Comparison of ENCODE assay signal across 8 mouse cellular contexts in genomic region chr9:35175251-35176123, GRCm38 (mm10). TPM values are rescaled to one million over a fixed set of nuclear protein-coding genes. Genes with fewer than 3 reads are reported as not detected.
A peak's percentile ranks its signal among the peaks of the same experiment; 100 is the strongest.
DNase-seq lines count a peak whose midpoint lies in the region; ATAC-seq and TF ChIP-seq lines count a peak whose summit lies in the region.

Gene Dcps (minus strand): TSS chr9:35176061.

- WGBS in hindbrain, embryonic 10.5 days = under 1% methylated on average over 38 of the region's 38 CpGs
- under 1% methylated on average over 38 of the region's 38 CpGs for WGBS in lung, postnatal 0 days

- H3K9me3 ChIP-seq in hindbrain, embryonic 10.5 days = no peaks in the 10 kb centered on the region
- H3K9me3 ChIP-seq in lung, postnatal 0 days (ENCODE audit: low read length) = no peaks in the 10 kb centered on the region

- H3K27me3 ChIP-seq in hindbrain, embryonic 10.5 days (ENCODE audit: insufficient read depth, poor library complexity, severe bottlenecking) = no peaks in the 10 kb centered on the region
- H3K27me3 ChIP-seq in lung, postnatal 0 days (replicated peaks; ENCODE audit: insufficient read depth, low read length) = no peaks in the 10 kb centered on the region

- TF ChIP-seq CTCF in lung, postnatal 0 days (IDR thresholded peaks at IDR 0.05) = peak; percentile 56

- H3K4me2 ChIP-seq in lung, postnatal 0 days (replicated peaks; ENCODE audit: low read depth, low read length) = peak within 1 kb of the TSS; percentile 66

- peak within 1 kb of the TSS; percentile 94 for H3K27ac ChIP-seq in hindbrain, embryonic 10.5 days
- peak within 1 kb of the TSS; percentile 89 for H3K27ac ChIP-seq in lung, postnatal 0 days (ENCODE audit: low read length)

- peaks cover 8% of the 10 kb centered on the region for H3K36me3 ChIP-seq in hindbrain, embryonic 10.5 days
- H3K36me3 ChIP-seq in lung, postnatal 0 days (ENCODE audit: insufficient read depth, low read length) = no peaks in the 10 kb centered on the region

- DNase-seq in MN1 (ENCODE audit: low spot score) = peak; percentile 81
- DNase-seq in cerebellum, adult 9-10 months = peak; percentile 95
- peak; percentile 93 for DNase-seq in hindbrain, embryonic 10.5 days (ENCODE audit: low spot score)
- DNase-seq in layer of hippocampus, adult 9-11 months = peak; percentile 97
- DNase-seq in lung, postnatal 0 days (ENCODE audit: low spot score) = peak; percentile 98
- DNase-seq in ovary, postnatal 14 days (ENCODE audit: low spot score) = peak; percentile 81
- DNase-seq in thymus, postnatal 14 days = peak; percentile 98

- H3K4me1 ChIP-seq in hindbrain, embryonic 10.5 days (replicated peaks) = peaks cover 13% of the 10 kb centered on the region
- peaks cover 7% of the 10 kb centered on the region; the same call in 1 of the 2 replicates for H3K4me1 ChIP-seq in lung, postnatal 0 days (ENCODE audit: insufficient read depth, low read depth, low read length)

- TF ChIP-seq EP300 in lung, postnatal 0 days (IDR thresholded peaks at IDR 0.05) = peak; percentile 61

- peak within 1 kb of the TSS; percentile 72 for H3K4me3 ChIP-seq in hindbrain, embryonic 10.5 days
- H3K4me3 ChIP-seq in lung, postnatal 0 days (ENCODE audit: low read depth, low read length) = peak within 1 kb of the TSS; percentile 67

- peak within 1 kb of the TSS; percentile 49 for H3K9ac ChIP-seq in lung, postnatal 0 days (replicated peaks; ENCODE audit: low read depth)

- ATAC-seq in frontal cortex, adult (ENCODE audit: low TSS enrichment) = peak; percentile 94
- ATAC-seq in lung, postnatal 0 days = peak; percentile 99

RNA-seq across cellular contexts. Expression of gene Dcps, which starts in this region (rescaled TPM):
- polyA plus RNA-seq in hindbrain, embryonic 10.5 days (2016; fragmentation: Nextera tagmentation; extraction: Ambion mirVana) = 99.8 and 101 TPM in 2 replicates
- polyA plus RNA-seq in lung, postnatal 0 days (2015; fragmentation: Nextera tagmentation; extraction: Ambion mirVana) = 39.4 and 44.4 TPM in 2 replicates

Comparison
In these comparisons a context has a peak if more than half of its experiments do, and no peak if none do; other contexts are left out.
1. Peak in every context shown above with its lines: DNase-seq, ATAC-seq, H3K4me3 ChIP-seq and H3K27ac ChIP-seq.